Mouse (Mus musculus): ENCODE measurements at regions not wholly inside any gene's neighbourhood (a gene's known extent, or its start where the extent isn't known, plus 50 kb on each side); places are given as distances from the start of the nearest gene placed in this dataset.

GRCm38 (mm10) chr3:131788321-131788720 is 223.8 kb downstream of the Papss1 start (continued):
- TF ChIP-seq MYC (IDR thresholded peaks at IDR 0.05; ENCODE audit: low read depth, low read length) (no peak), IRF4 (IDR thresholded peaks at IDR 0.05; ENCODE audit: low read depth, low read length) (peak; percentile 79), NELFE (IDR thresholded peaks at IDR 0.05; ENCODE audit: low read depth, low read length) (no peak), SIN3A (IDR thresholded peaks at IDR 0.05; ENCODE audit: low read length) (no peak)

- dilution Hi-C loops (cut with MboI; ENCODE audit: extremely low pct_ligation_motif_present, extremely low pct_unique_long_range_greater_than_20kb, low sequenced_read_pairs) (no loop called here), in situ Hi-C loops (cut with MboI; ENCODE audit: low pct_ligation_motif_present, low pct_unique_long_range_greater_than_20kb, low sequenced_read_pairs) (no loop called here)
- no peaks in the 10 kb centered on the region for H3K9me3 ChIP-seq (replicated peaks; ENCODE audit: low read length)
- H3K27ac ChIP-seq (ENCODE audit: insufficient read depth, low read depth) = no peak overlapping the region
- H3K4me1 ChIP-seq (ENCODE audit: control insufficient read depth in 1 of 2, insufficient read depth in 2 of 2) = peaks cover 0 to 4% of the 10 kb centered on the region in 2 experiments; a peak in 2 of 4 replicates
- no peak overlapping the region for H3K9ac ChIP-seq (ENCODE audit: insufficient read depth, low read depth)
- H3K36me3 ChIP-seq (replicated peaks in 1 of 2; ENCODE audit: control insufficient read depth in 1 of 2, insufficient read depth in 1 of 2, low read length in 1 of 2) = no peaks in the 10 kb centered on the region
- TF ChIP-seq BHLHE40 (IDR thresholded peaks at IDR 0.05; ENCODE audit: low read depth, low read length) (no peak), USF1 (IDR thresholded peaks at IDR 0.05; ENCODE audit: low read depth, low read length) (no peak), MEF2A (IDR thresholded peaks at IDR 0.05; ENCODE audit: borderline replicate concordance, low read depth, low read length) (no peak), ELF1 (IDR thresholded peaks at IDR 0.05; ENCODE audit: low read depth, low read length) (no peak), CHD2 (IDR thresholded peaks at IDR 0.05; ENCODE audit: low read length) (no peak), JUND (conservative IDR thresholded peaks at IDR 0.05; ENCODE audit: low read depth, low read length) (no peak), POLR2A (IDR thresholded peaks at IDR 0.05; ENCODE audit: low read depth, low read length) (no peak), JUN (IDR thresholded peaks at IDR 0.05; ENCODE audit: insufficient read depth, low read depth, low read length) (no peak), SMC3 (IDR thresholded peaks at IDR 0.05; ENCODE audit: low read depth, low read length) (no peak), ETS1 (conservative IDR thresholded peaks at IDR 0.05; ENCODE audit: low read depth, low read length) (no peak), RCOR1 (conservative IDR thresholded peaks at IDR 0.05; ENCODE audit: low read depth, low read length) (no peak), CTCF (conservative IDR thresholded peaks at IDR 0.05 in 1 of 2, IDR thresholded peaks at IDR 0.05 in 1 of 2; ENCODE audit: low read depth in 2 of 2, low read length in 2 of 2) (no peak), SIN3A (IDR thresholded peaks at IDR 0.05; ENCODE audit: low read length) (no peak), RAD21 (IDR thresholded peaks at IDR 0.05; ENCODE audit: low read depth, low read length) (no peak), IRF4 (IDR thresholded peaks at IDR 0.05; ENCODE audit: low read depth, low read length) (no peak), ZC3H11A (IDR thresholded peaks at IDR 0.05; ENCODE audit: low read depth, low read length) (no peak)
- DNase-seq (ENCODE audit: extremely low read depth) = no peak
- no peaks in the 10 kb centered on the region for H3K79me2 ChIP-seq (replicated peaks; ENCODE audit: control insufficient read depth, extremely low read depth, insufficient read depth, poor library complexity, severe bottlenecking)
- no peaks in the 10 kb centered on the region for H3K27me3 ChIP-seq (replicated peaks)
- no peak overlapping the region for H3K4me2 ChIP-seq (ENCODE audit: insufficient read depth, low read depth, poor library complexity, severe bottlenecking)
- no peak overlapping the region for H3K4me3 ChIP-seq (replicated peaks in 1 of 3; ENCODE audit: low read depth in 2 of 3, low read length in 2 of 3, poor library complexity in 1 of 3)
These were observed 224.6 kb downstream of the Papss1 start for GRCm38 (mm10) chr3:131789177-131789576.

- DNase-seq (ENCODE audit: extremely low read depth) = no peak
- dilution Hi-C loops (cut with MboI; ENCODE audit: extremely low pct_ligation_motif_present, extremely low pct_unique_long_range_greater_than_20kb, low sequenced_read_pairs) (no loop called here), in situ Hi-C loops (cut with MboI; ENCODE audit: low pct_ligation_motif_present, low pct_unique_long_range_greater_than_20kb, low sequenced_read_pairs) (no loop called here)
- Histone ChIP-seq H3K79me2 (replicated peaks; ENCODE audit: control insufficient read depth, extremely low read depth, insufficient read depth, poor library complexity, severe bottlenecking) (no peaks in the 10 kb centered on the region), H3K4me3 (replicated peaks in 1 of 3; ENCODE audit: low read depth in 2 of 3, low read length in 2 of 3, poor library complexity in 1 of 3) (no peak overlapping the region), H3K4me2 (ENCODE audit: insufficient read depth, low read depth, poor library complexity, severe bottlenecking) (no peak overlapping the region), H3K27me3 (replicated peaks) (no peaks in the 10 kb centered on the region), H3K9me3 (replicated peaks; ENCODE audit: low read length) (no peaks in the 10 kb centered on the region), H3K9ac (ENCODE audit: insufficient read depth, low read depth) (no peak overlapping the region), H3K36me3 (replicated peaks in 1 of 2; ENCODE audit: control insufficient read depth in 1 of 2, insufficient read depth in 1 of 2, low read length in 1 of 2) (no peaks in the 10 kb centered on the region), H3K27ac (ENCODE audit: insufficient read depth, low read depth) (no peak overlapping the region), H3K4me1 (ENCODE audit: control insufficient read depth in 1 of 2, insufficient read depth in 2 of 2) (peaks cover 0 to 14% of the 10 kb centered on the region in 2 experiments; a peak in 2 of 4 replicates)
- TF ChIP-seq TBP (conservative IDR thresholded peaks at IDR 0.05; ENCODE audit: low read depth, low read length) (no peak), ETS1 (conservative IDR thresholded peaks at IDR 0.05; ENCODE audit: low read depth, low read length) (no peak), NELFE (IDR thresholded peaks at IDR 0.05; ENCODE audit: low read depth, low read length) (no peak), EP300 (IDR thresholded peaks at IDR 0.05; ENCODE audit: low read length) (no peak), ZNF384 (IDR thresholded peaks at IDR 0.05; ENCODE audit: low read depth, low read length) (no peak), TCF12 (IDR thresholded peaks at IDR 0.05; ENCODE audit: low read depth, low read length) (no peak), E2F4 (IDR thresholded peaks at IDR 0.05; ENCODE audit: insufficient replicate concordance, low read depth, low read length) (no peak), USF1 (IDR thresholded peaks at IDR 0.05; ENCODE audit: low read depth, low read length) (no peak), CHD1 (IDR thresholded peaks at IDR 0.05; ENCODE audit: low read depth, low read length) (no peak), ZC3H11A (IDR thresholded peaks at IDR 0.05; ENCODE audit: low read depth, low read length) (no peak)
These were observed 229.5 kb downstream of the Papss1 start for GRCm38 (mm10) chr3:131794056-131794455.
